Mouse (Mus musculus) adrenal gland (tissue): Measurements from ENCODE around the gene Mat1a.

Experiments
- intact Hi-C: fragments of 180-260 bp; cut with DNase I; formaldehyde crosslinking; loops from one replicate; pipeline ENCODE4 v1.15.1; 2025

The Mat1a gene

GRCm38 (mm10) chr14:41137006-41137405 lies 32.2 kb downstream of the Mat1a start:
- intact Hi-C loops = no loop called here

- intact Hi-C loops = no loop called here
Observed at GRCm38 (mm10) chr14:41140686-41141085, 35.9 kb downstream of the Mat1a start.

- intact Hi-C loops = no loop called here
Observed at GRCm38 (mm10) chr14:41146035-41146434, 41.2 kb downstream of the Mat1a start.

- intact Hi-C loops = no loop called here
Observed at GRCm38 (mm10) chr14:41146922-41147321, 42.1 kb downstream of the Mat1a start.

GRCm38 (mm10) chr14:41147356-41147755 lies 42.5 kb downstream of the Mat1a start:
- intact Hi-C loops = no loop called here

GRCm38 (mm10) chr14:41151220-41151898 lies 46.5 kb downstream of the Mat1a start, which contains the start of gene Mbl1:
Gene Mbl1 (plus strand): TSS chr14:41151458.
- intact Hi-C loops = no loop called here

- intact Hi-C loops = loop anchor here (5.0 kb wide), 1 partner anchor 33 kb away; no protein-coding TSS in a partner anchor
Observed at GRCm38 (mm10) chr14:41160076-41160475, 55.2 kb downstream of the Mat1a start.

- intact Hi-C loops = loop anchor here (5.0 kb wide), 1 partner anchor 33 kb away; no protein-coding TSS in a partner anchor
Observed at GRCm38 (mm10) chr14:41160743-41161142, 55.9 kb downstream of the Mat1a start.

GRCm38 (mm10) chr14:41162663-41163062 lies 57.8 kb downstream of the Mat1a start:
- intact Hi-C loops = loop anchor here (1.0 to 5.0 kb wide), 2 partner anchors 35 to 68 kb away; no protein-coding TSS in a partner anchor

- intact Hi-C loops = no loop called here
Observed at GRCm38 (mm10) chr14:41167278-41167677, 62.4 kb downstream of the Mat1a start.

- intact Hi-C loops = no loop called here
Observed at GRCm38 (mm10) chr14:41168567-41168966, 63.7 kb downstream of the Mat1a start.

- intact Hi-C loops = no loop called here
Observed at GRCm38 (mm10) chr14:41170514-41170913, 65.7 kb downstream of the Mat1a start.
